Mouse (Mus musculus) midbrain, postnatal 0 days (tissue): ENCODE measurements around the gene Scrn2. TPM values are rescaled to one million over a fixed set of nuclear protein-coding genes. Genes with fewer than 3 reads are reported as not detected.
A peak's percentile ranks its signal among the peaks of the same experiment; 100 is the strongest.

Experiments
- ATAC-seq: fragments of 200-750 bp; cut with Nextera tagmentation; 2 replicates; pipeline ENCODE4 v1.8.0; 2017; ENCODE audit warnings: moderate number of reproducible peaks, mild to moderate bottlenecking, moderate TSS enrichment, moderate library complexity; ENCODE audit not compliant: low FRiP score
- DNase-seq: peaks from one replicate; pipeline ENCODE4 v3.0.0-alpha.2; 2015; ENCODE audit warnings: low spot score
- H3K27ac ChIP-seq: fragments of 300-500 bp; sonication (generic); 2 replicates; pipeline ENCODE4 v1.5.1; 2014; ENCODE audit warnings: low read depth, mild to moderate bottlenecking, low read length, mixed read lengths
- H3K27me3 ChIP-seq: fragments of 300-500 bp; sonication (generic); 2 replicates; pipeline ENCODE4 v1.6.1; 2014; ENCODE audit warnings: low read length, control low read depth, mixed read lengths; ENCODE audit not compliant: insufficient read depth
- H3K36me3 ChIP-seq: fragments of 300-500 bp; sonication (generic); 2 replicates; pipeline ENCODE4 v1.6.1; 2014; ENCODE audit warnings: low read length, control low read depth, mixed read lengths; ENCODE audit not compliant: insufficient read depth
- H3K4me1 ChIP-seq: fragments of 300-500 bp; sonication (generic); 2 replicates; pipeline ENCODE4 v1.6.1; 2014; ENCODE audit warnings: mild to moderate bottlenecking, control low read depth, antibody characterized with exemption, low read length, mixed read lengths; ENCODE audit not compliant: insufficient read depth
- H3K4me2 ChIP-seq: fragments of 300-500 bp; sonication (generic); 2 replicates; pipeline ENCODE4 v1.6.1; 2014; ENCODE audit warnings: low read depth, mild to moderate bottlenecking, low read length, mixed read lengths; ENCODE audit not compliant: poor library complexity, severe bottlenecking
- H3K4me3 ChIP-seq: fragments of 300-500 bp; sonication (generic); 2 replicates; pipeline ENCODE4 v1.5.1; 2014; ENCODE audit warnings: low read depth, mild to moderate bottlenecking, low read length, moderate library complexity
- H3K9ac ChIP-seq: fragments of 300-500 bp; sonication (generic); replicated peaks from 2 replicates; pipeline ENCODE4 v1.6.1; 2014; ENCODE audit warnings: mild to moderate bottlenecking, low read length, moderate library complexity, mixed read lengths; ENCODE audit not compliant: poor library complexity, severe bottlenecking
- H3K9me3 ChIP-seq: fragments of 300-500 bp; sonication (generic); 2 replicates; pipeline ENCODE4 v1.6.1; 2016; ENCODE audit warnings: low read length, control low read depth
- CTCF ChIP-seq: IDR thresholded peaks from 2 replicates; pipeline ENCODE4 v1.5.1; 2016; ENCODE audit warnings: antibody characterized with exemption, mild to moderate bottlenecking
- WGBS: fragments of 180-500 bp; shearing (Covaris S2); extraction: QIAGEN DNeasy Blood & Tissue Kit; methylation state at CpG from one replicate; pipeline ENCODE4 v1.1.7; 2014; 5-methylcytosine and 5-hydroxymethylcytosine counted together
- polyA plus RNA-seq: library from polyadenylated mRNA; unstranded; fragments of >200 nt; fragmentation: Nextera tagmentation; extraction: Ambion mirVana; gene quantifications from 2 replicates; pipeline ENCODE4 v1.2.1, GENCODE M21; 2015
- total RNA-seq: library from RNA; depleted of rRNA; stranded (reverse); fragments of >200 nt; gene quantifications from 2 replicates; pipeline ENCODE4 v1.2.3, GENCODE M21; 2014

Gene Scrn2
- total and polyA plus RNA-seq, 2 experiments from 2014 or later = 11.1 to 22.3 TPM

DNA sequence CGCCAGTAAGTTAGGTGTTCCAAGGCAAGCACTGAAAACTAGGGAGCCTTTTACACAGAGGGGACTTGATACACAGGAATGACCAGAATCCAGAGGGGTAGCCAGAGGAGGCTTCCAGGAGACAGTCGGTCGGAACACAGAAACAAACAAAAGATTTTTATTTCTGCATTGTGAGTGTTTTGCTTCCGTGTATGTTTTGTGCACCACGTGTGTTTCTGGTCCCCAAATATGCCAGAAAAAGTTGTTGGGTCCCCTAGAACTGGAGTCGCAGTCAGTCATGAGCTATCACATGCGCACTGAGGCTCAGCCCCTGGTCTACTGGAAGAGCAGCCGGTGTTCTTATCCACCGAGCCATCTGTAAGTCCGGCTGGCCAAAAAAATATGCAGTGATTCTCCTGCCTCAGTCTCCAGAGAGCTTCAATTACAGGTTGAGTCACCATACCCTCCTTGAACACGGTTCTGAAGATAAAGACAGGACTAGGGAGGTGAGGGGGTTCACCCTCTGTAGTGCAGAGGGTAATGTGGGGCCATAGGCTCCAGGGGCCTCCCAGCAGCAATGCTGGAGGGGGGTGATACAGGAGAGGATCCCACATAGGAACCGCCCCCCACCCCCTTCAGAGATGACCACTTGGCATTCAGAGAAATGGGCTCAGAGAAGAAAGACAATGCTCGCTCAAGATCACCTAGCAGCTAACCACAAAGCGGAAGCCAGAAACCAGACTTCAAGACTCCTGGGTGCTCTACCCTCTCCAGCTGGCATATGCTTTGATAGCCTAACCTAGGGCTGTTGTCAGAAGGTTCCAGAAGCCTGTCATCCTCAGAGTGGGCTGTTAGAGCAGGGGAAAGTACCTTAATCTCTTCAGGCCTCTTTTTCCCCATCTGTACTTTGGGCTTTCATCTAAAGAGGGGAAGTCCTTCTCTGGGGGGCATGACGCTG, 33.6 kb upstream of the Scrn2 start:
- H3K4me2 ChIP-seq = no peak overlapping the region
- TF ChIP-seq CTCF = no peak
- no peak overlapping the region for H3K27ac ChIP-seq
- no peaks in the 10 kb centered on the region for H3K36me3 ChIP-seq
- ATAC-seq (no peak), DNase-seq (no peak)
- H3K27me3 ChIP-seq = no peaks in the 10 kb centered on the region
- H3K4me1 ChIP-seq = peaks cover 8% of the 10 kb centered on the region; the same call in 1 of the 2 replicates
- 84% methylated on average over 15 of the region's 15 CpGs for WGBS
- H3K4me3 ChIP-seq = no peak overlapping the region
- H3K9me3 ChIP-seq = no peaks in the 10 kb centered on the region
- H3K9ac ChIP-seq = no peak overlapping the region

DNA sequence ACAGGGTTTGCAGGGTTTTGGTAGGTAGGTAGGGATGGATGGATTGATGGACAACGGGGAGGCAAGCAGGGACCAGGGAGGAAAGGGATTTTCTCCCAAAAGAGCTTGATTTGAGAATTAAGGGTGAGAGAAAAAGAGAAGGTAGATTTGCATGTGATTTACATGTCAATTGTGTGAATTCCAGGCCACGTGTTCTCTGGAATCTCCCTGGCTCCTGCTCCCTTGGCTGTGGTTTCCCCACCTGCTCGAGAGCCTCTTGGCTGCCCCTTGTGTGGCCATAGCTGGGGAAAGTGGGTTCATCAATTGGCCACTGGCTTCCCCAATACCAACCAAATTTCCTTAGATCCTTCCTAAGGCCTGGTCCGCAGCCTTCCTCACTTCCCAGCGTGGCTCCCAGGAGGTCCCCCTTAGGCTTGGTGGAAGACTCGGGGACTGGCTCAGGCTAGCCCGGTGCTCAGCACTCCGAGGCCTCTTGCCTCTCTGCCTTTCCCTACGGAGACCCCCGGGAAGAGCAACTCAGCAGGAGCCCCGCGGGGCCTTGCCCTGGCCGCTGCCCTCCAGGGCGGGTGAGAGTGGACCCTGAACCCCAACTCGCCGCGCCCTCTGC, 32.9 kb upstream of the Scrn2 start:
- no peaks in the 10 kb centered on the region for H3K36me3 ChIP-seq
- H3K27ac ChIP-seq = no peak overlapping the region
- peaks cover 8% of the 10 kb centered on the region; the same call in 1 of the 2 replicates for H3K4me1 ChIP-seq
- no peaks in the 10 kb centered on the region for H3K27me3 ChIP-seq
- TF ChIP-seq CTCF = no peak
- H3K4me2 ChIP-seq = peak overlapping the region; percentile 47
- peak overlapping the region; percentile 20 for H3K4me3 ChIP-seq
- ATAC-seq (no peak), DNase-seq (no peak)
- H3K9ac ChIP-seq = peak overlapping the region; percentile 54
- 12% methylated on average over 17 of the region's 17 CpGs for WGBS
- no peaks in the 10 kb centered on the region for H3K9me3 ChIP-seq

DNA sequence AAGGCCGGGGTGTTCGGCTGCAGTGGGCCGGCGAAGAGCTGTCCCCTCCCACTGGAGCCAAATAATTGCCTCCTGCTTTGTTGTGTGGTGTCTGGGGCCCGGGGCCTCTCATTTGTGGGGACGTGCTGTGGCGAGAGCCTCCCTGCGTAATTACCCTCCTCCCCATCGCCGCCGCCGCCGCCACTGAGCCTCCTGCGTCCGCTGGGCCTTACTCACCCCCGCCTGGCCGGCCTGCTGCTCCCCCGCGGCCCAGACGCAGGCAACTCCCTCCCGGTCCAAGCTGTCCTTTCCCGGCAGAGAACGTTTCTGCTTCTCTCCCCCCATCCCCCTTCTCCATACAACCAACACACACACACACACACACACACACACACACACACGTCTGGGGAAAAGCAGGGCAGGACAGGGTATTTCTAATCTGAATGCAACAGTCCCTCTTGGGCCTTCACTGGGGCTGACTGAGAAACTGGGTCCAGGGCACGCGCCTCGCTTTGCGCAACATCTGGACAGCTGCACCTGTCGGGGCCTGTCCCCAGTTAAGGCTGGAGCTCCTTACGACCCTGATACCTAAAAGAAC, 32.3 kb upstream of the Scrn2 start:
- H3K9ac ChIP-seq = peak overlapping the region; percentile 54
- no peak for DNase-seq
- H3K9me3 ChIP-seq = no peaks in the 10 kb centered on the region
- H3K36me3 ChIP-seq = no peaks in the 10 kb centered on the region
- no peak overlapping the region for H3K27ac ChIP-seq
- H3K4me1 ChIP-seq = peaks cover 8% of the 10 kb centered on the region; the same call in 1 of the 2 replicates
- H3K27me3 ChIP-seq = no peaks in the 10 kb centered on the region
- peak overlapping the region; percentile 47 for H3K4me2 ChIP-seq
- H3K4me3 ChIP-seq = peak overlapping the region; percentile 20
- no peak for ATAC-seq
- no peak for TF ChIP-seq CTCF
- 6% methylated on average over 25 of the region's 30 CpGs for WGBS

DNA sequence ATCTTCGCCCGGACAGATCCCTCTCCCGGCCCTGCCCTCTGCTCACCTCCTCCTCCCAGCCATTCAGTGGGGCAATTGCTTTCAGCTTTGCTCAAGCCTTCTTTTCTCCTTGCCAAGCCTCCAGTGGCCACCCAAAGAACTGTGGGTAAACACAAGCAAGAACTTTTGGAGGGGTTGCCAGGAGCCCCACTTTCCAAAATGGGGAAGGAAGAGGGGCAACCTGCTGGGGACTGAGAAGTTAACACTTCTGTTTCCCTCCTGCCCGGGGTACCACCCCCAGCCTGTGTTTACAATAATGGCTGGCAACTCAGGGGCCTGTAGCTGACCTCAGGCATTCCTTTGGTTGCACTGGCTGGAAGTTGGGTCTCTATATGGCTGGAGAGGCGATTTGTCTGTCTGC, 26.6 kb upstream of the Scrn2 start:
- ATAC-seq = no peak
- WGBS = 34% methylated on average over 5 of the region's 5 CpGs
- H3K4me2 ChIP-seq = no peak overlapping the region
- no peaks in the 10 kb centered on the region for H3K9me3 ChIP-seq
- no peak for TF ChIP-seq CTCF
- no peaks in the 10 kb centered on the region for H3K27me3 ChIP-seq
- no peak for DNase-seq
- no peaks in the 10 kb centered on the region for H3K36me3 ChIP-seq
- no peak overlapping the region for H3K27ac ChIP-seq
- H3K4me3 ChIP-seq = no peak overlapping the region
- no peaks in the 10 kb centered on the region for H3K4me1 ChIP-seq
- H3K9ac ChIP-seq = no peak overlapping the region

DNA sequence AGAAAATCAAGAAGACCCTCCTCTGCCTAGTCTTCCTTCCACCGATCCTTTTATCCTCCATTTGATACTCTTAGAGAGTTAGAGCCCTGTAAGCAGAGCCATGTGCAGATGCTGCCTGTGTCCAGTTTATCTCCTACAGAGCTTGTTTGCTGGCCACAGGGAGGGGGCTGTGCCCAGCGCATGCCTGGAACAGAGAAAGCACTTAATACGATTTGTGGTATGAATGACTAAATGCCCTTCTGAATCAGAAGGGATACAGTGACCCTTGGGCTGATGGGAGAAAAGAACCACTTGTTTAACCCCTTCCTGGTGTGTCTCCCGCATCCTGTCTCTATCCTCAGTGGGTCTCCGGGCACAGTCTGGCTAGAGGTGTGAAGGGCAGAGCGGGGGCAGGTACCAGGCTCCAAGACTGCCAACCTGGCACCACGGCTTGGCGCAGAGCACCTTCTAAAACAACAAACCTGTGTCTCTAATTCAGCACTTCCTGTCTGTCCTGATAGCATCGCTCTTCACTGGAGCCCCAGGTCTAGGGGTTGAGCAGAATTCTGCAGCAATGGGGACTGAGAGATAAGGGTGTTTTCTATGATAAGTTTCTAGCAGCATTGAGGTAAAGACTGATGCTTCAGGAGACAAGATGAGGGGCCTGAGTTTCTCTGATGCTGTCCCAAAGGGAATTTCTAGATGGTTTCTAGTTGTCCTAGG, 22.5 kb upstream of the Scrn2 start:
- no peak overlapping the region for H3K4me2 ChIP-seq
- H3K9me3 ChIP-seq = no peaks in the 10 kb centered on the region
- H3K36me3 ChIP-seq = no peaks in the 10 kb centered on the region
- H3K27me3 ChIP-seq = no peaks in the 10 kb centered on the region; the same call in 1 of the 2 replicates
- no peak overlapping the region for H3K27ac ChIP-seq
- ATAC-seq (no peak), DNase-seq (no peak)
- 71% methylated on average over 9 of the region's 9 CpGs for WGBS
- no peaks in the 10 kb centered on the region for H3K4me1 ChIP-seq
- TF ChIP-seq CTCF = no peak
- H3K4me3 ChIP-seq = no peak overlapping the region
- H3K9ac ChIP-seq = no peak overlapping the region
